Mouse (Mus musculus): ENCODE data around the gene Chuk.

The Chuk gene

GRCm38 (mm10) chr19:44107661-44108521 is 611 bp upstream of the Chuk start:
- peak; percentile 26 to 34 for DNase-seq (ENCODE audit: low spot score in 2 of 2)

DNA sequence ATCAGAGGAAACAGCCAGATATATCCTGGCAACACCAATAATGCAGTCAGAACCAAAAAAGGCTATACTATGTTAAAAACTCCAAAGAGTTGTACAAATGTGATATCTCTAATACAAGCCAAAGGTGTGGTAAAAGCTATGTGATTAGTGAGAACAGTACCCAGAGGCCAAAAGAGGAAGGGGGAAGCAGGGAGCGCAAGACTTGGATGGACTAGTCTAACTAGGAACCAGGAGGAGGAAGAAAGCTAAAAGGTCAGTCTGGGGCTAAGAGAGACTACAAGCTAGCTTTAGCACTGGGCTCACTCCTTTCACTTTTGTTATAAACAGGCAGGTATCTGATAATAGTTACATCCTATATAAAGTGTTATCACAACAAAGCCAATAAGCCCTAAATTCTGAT is 2.9 kb downstream of the Chuk start:
- DNase-seq (ENCODE audit: low spot score in 2 of 2) = no peak

DNA sequence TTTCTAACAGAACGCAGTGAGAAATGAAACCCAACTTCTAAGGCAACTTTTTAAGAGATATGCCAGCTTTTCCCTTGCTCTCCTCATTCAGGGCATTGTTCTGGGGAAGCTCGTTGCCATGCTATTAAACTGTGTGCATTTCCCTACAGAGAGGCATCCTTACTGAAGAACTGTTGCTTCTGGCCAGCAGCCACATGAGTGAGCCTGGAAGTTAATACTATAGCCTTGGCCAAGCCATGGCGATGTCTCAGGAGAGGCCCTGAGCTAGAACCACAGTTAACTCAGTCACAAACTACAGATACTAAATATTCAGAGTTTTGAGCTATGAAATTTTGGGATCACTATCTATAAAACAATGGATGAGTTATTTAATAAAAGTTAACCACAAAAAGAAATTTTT is 4.3 kb downstream of the Chuk start:
- DNase-seq (ENCODE audit: low spot score in 2 of 2) = no peak

DNA sequence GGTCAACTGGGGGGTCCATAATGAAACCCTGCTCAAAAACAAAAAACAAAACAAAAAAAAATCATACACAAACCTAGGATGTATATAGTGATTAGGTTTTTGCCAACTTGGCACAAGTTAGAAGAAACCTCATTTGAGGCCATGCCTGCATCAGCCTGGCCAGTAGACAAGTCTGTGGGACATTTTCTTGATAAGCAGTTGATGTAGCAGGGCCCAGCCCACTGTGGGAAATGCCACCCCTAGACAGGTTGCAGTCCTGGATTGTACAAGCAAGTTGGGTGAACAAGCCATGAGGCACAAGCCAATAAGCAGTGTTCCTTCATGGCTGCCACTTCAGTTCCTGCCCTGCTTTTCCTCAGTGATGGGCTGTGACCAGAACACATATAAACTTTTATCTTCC is 6.4 kb downstream of the Chuk start:
- no peak for DNase-seq (ENCODE audit: low spot score in 2 of 2)

DNA sequence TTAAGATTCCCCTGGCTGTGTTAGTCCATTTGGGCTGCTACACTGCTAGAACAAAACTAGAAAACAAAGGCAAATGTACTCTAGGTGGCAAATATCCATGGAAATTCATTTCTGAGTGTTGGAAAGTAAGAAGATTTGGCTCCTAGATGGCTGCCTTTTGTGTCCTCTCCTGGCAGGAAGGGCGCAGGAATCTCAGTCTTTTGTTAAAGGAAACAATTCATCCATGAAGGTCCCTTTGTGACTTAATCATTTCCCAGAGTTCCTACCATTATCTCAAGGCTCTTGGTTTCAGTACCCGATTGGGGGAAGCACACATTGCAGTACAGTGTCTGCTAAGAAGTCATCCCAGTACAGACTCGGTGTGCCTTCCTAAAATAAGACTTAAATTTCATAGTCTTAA is 21.0 kb downstream of the Chuk start:
- DNase-seq (ENCODE audit: low spot score in 2 of 2) = no peak

DNA sequence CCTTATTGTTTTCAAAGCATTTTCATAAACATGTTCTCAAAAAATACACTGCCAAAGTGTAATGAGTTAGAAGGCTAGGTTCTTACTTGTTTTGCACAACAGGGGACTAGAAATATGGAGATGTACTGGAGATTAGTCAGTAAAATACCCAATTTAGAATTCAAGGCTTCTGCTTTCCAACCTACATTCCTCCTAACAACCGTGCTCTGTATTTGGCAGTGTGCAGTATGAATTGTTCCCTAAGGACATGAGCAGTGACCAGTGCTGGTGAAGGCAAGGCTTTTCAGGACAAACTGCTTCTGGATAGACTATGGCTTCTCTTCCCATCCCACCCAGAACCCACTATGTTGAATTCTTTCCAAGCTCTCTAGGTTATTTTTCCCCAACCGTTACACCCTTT is 26.4 kb downstream of the Chuk start:
- no peak for DNase-seq (ENCODE audit: low spot score in 2 of 2)

- DNase-seq (ENCODE audit: low spot score in 2 of 2) = no peak
Observed at GRCm38 (mm10) chr19:44080023-44080422, 27.3 kb downstream of the Chuk start.

GRCm38 (mm10) chr19:44077024-44077423 is 30.3 kb downstream of the Chuk start:
- no peak for DNase-seq (ENCODE audit: low spot score in 2 of 2)

GRCm38 (mm10) chr19:44076457-44076856 is 30.8 kb downstream of the Chuk start:
- no peak for DNase-seq (ENCODE audit: low spot score in 2 of 2)

DNA sequence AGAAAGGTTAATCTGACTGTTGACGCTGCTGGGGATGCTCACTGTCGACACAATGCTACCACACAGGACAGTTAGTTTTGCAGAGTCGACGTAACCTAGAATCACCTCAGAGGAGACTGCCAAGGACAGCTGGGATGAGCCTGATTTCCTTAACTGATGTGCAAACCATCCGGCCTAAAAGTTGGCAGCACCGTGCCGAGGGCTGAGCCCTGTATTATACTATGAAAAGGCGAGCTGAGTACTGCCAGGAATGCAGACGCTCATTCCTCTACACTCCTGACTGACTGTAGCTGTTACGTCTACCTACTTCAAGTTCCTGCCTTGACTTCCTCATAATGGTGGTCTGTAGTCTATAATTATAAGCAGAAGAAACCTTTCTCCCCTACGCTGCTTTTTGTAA is 32.3 kb downstream of the Chuk start:
- DNase-seq (ENCODE audit: low spot score in 2 of 2) = no peak

GRCm38 (mm10) chr19:44071166-44071565 is 36.1 kb downstream of the Chuk start:
- DNase-seq (ENCODE audit: low spot score in 2 of 2) = no peak

DNA sequence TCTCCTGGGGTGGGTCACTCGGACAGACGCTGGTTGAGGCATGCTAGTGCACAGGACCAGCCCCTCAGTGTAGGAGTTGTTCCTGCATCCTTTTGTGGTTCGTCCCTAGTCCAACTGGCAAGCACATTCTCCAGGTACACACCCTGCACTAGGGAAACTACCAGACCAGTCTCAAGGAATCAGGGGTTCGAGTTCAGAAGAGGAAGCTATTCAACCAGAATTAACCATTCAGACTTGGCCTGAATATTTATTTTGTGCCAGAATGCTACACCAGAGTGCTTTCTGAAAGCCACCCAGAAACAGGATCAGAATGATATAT is 37.4 kb downstream of the Chuk start:
- no peak for DNase-seq (ENCODE audit: low spot score in 2 of 2)

- DNase-seq (ENCODE audit: low spot score in 2 of 2) = peak; percentile 81 to 92
Observed at GRCm38 (mm10) chr19:44069121-44069913, 38.0 kb downstream of the Chuk start, which contains the start of gene Erlin1. Gene Erlin1, minus strand, starts transcription at chr19:44069785.

- DNase-seq (ENCODE audit: low spot score in 2 of 2) = no peak
Observed at GRCm38 (mm10) chr19:44068232-44068631, 39.0 kb downstream of the Chuk start.

DNA sequence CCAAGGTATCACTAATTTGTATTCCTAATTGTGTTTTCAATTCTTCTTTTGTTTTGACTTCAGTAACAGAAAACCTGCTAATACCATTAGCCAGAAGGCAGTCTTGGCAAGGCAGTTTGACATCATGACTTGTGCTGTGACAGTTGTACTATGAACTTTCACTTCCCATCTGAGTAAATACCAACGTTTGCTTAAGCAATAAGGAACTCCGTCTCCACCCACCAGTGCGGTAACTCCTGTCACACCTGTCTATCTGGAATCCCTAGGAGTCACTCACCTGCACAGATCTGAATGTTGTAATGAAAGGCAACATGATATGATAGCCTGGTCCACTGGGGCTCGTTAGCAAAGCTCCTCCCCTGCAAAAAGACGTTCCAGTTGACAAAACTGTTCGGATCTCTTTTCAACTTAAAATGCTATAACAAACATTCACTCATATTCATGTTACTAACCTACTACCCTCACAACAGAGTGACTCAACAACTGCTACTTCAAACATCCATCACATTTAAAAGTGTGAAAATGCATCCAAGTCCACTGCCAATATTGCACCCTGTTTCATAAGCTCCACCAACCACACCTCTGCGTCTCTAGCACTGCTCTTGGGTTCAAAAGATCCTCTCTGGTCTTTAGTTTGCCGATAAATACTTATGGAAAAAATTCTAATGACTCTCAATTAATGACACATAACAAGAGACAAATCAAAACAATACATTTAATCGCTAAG is 39.8 kb downstream of the Chuk start:
- DNase-seq (ENCODE audit: low spot score in 2 of 2) = peak in 1 of 2 experiments; percentile 17

GRCm38 (mm10) chr19:44064734-44065133 is 42.5 kb downstream of the Chuk start:
- no peak for DNase-seq (ENCODE audit: low spot score in 2 of 2)

- no peak for DNase-seq (ENCODE audit: low spot score in 2 of 2)
Observed at GRCm38 (mm10) chr19:44063773-44064172, 43.5 kb downstream of the Chuk start.

DNA sequence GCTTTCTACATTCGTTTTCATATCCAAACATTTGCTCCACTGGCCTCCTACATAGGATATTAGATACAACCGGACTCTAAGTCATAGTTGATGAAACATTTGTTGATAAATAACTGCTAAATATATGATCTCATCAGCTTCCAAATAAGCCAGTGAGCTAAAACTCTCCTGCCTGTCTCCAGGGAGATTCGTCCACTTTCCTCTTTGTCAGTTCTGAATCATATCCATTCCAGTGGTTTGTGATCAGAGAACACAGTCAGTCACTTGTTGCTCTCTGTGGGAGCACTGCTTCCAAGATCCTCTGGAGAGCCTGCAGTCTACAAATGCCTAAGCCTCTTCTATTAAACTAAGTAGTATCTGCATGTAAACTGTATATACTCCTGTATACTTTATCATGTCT is 47.1 kb downstream of the Chuk start:
- no peak for DNase-seq (ENCODE audit: low spot score in 2 of 2)

GRCm38 (mm10) chr19:44055173-44055826 is 52.0 kb downstream of the Chuk start:
- DNase-seq (ENCODE audit: low spot score in 2 of 2) = no peak

GRCm38 (mm10) chr19:44050388-44050787 is 56.9 kb downstream of the Chuk start:
- DNase-seq (ENCODE audit: low spot score in 2 of 2) = no peak

DNA sequence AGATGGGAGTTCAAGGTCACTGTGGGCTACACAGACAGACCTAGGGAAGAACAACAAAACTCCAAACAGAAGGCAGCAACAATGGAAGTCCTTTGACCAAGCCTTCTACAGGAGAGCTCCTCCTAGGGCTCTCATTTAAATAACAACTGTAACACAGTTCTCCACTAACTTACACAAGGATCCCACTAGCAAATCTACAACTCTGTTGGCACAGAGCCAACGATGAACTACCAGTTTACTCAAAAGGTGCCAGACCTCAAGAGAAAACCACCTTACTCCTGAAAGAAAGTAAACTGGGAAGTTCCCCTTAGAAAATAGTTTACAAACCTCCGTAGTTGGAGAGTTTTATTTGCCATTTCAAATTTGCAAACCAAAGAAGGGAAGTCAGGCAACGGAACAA is 58.0 kb downstream of the Chuk start:
- DNase-seq (ENCODE audit: low spot score in 2 of 2) = no peak

GRCm38 (mm10) chr19:44045847-44046246 is 61.4 kb downstream of the Chuk start:
- no peak for DNase-seq (ENCODE audit: low spot score in 2 of 2)
